10 mouse cellular contexts compared by ENCODE assay signal in genomic region chr14:46661118-46661791, GRCm38 (mm10).
DNase-seq lines count a peak whose midpoint lies in the region; ATAC-seq and TF ChIP-seq lines count a peak whose summit lies in the region.
"Had no signal": no experiment of that assay in that cellular context is flagged by ENCODE, and none has a peak within 500 bp of the region (broad histone marks: within the 10 kb centered on the region; RNA-seq: fewer than 3 reads in every experiment).

No protein-coding gene starts in this region.

- no peaks in the 10 kb centered on the region for H3K27me3 ChIP-seq in midbrain, embryonic 16.5 days (ENCODE audit: control insufficient read depth, insufficient read depth, low read depth, low read length)
- H3K27me3 ChIP-seq: liver, embryonic 13.5 days had no signal

- peak; percentile 66 for ATAC-seq in midbrain, embryonic 16.5 days

- intact Hi-C loops in left cerebral cortex, postnatal 14 days (cut with DNase I), result no loop called here

- H3K4me1 ChIP-seq in midbrain, embryonic 16.5 days (ENCODE audit: control insufficient read depth, insufficient read depth, low read length), result peaks cover 18% of the 10 kb centered on the region

- no peak for TF ChIP-seq CTCF in brain, embryonic 14.5 days (IDR thresholded peaks at IDR 0.05; ENCODE audit: borderline replicate concordance, extremely low read depth, insufficient read depth, insufficient read length)

- H3K4me3 ChIP-seq in midbrain, embryonic 16.5 days (ENCODE audit: low read depth, low read length), result no peak overlapping the region
- H3K4me3 ChIP-seq: liver, embryonic 13.5 days had no signal

- H3K4me2 ChIP-seq in midbrain, embryonic 16.5 days (ENCODE audit: low read length), result no peak overlapping the region
- H3K4me2 ChIP-seq: liver, embryonic 13.5 days had no signal

- peak; percentile 26 for DNase-seq in embryo, embryonic 9.5 days (ENCODE audit: extremely low spot score)
- no peak for DNase-seq in embryo, embryonic 11 days
- DNase-seq in left cerebral cortex, postnatal 14 days (ENCODE audit: low spot score in 2 of 2), result peak; percentile 23 to 76
- DNase-seq in left cerebral cortex, adult 9 months (ENCODE audit: low spot score in 2 of 2), result no peak
- DNase-seq in brain, embryonic 14.5 days (ENCODE audit: low read depth), result peak; percentile 69
- no peak for DNase-seq in thymus, postnatal 10 days (ENCODE audit: low spot score in 2 of 2)
- DNase-seq in left cerebral cortex, adult 8-10 months (ENCODE audit: low spot score in 2 of 2), result no peak
- DNase-seq: gastrocnemius, postnatal 10 days; liver, embryonic 13.5 days had no signal

- H3K36me3 ChIP-seq in midbrain, embryonic 16.5 days (ENCODE audit: control insufficient read depth, insufficient read depth, low read length), result no peaks in the 10 kb centered on the region
- H3K36me3 ChIP-seq: liver, embryonic 13.5 days had no signal

- H3K27ac ChIP-seq in midbrain, embryonic 16.5 days (ENCODE audit: low read length), result no peak overlapping the region
- H3K27ac ChIP-seq: liver, embryonic 13.5 days had no signal

- no peak for TF ChIP-seq POLR2A in brain, embryonic 14.5 days (IDR thresholded peaks at IDR 0.05; ENCODE audit: borderline replicate concordance, extremely low read depth, insufficient read depth, insufficient read length, poor library complexity, severe bottlenecking)

- no peak overlapping the region for H3K9ac ChIP-seq in midbrain, embryonic 16.5 days (ENCODE audit: low read depth, low read length)
- H3K9ac ChIP-seq: liver, embryonic 13.5 days had no signal

- WGBS in midbrain, embryonic 16.5 days, result 14% methylated on average over 3 of the region's 3 CpGs

- H3K9me3 ChIP-seq in midbrain, embryonic 16.5 days (replicated peaks; ENCODE audit: control insufficient read depth, low read length, poor library complexity, severe bottlenecking), result no peaks in the 10 kb centered on the region
- H3K9me3 ChIP-seq: liver, embryonic 13.5 days had no signal

Comparison
In these comparisons a context has a peak if more than half of its experiments do, and no peak if none do; other contexts are left out.
1. DNase-seq: peak in embryo, embryonic 9.5 days (single experiment), left cerebral cortex, postnatal 14 days (2 of 2) and brain, embryonic 14.5 days (single experiment); none in embryo, embryonic 11 days (single experiment), left cerebral cortex, adult 9 months (0 of 2), thymus, postnatal 10 days (0 of 2) and left cerebral cortex, adult 8-10 months (0 of 2).